Mouse (Mus musculus) liver, postnatal 0 days (tissue): Measurements from ENCODE around the gene Col4a2. TPM values are rescaled to one million over a fixed set of nuclear protein-coding genes. Genes with fewer than 3 reads are reported as not detected.

ENCODE experiments used
- ATAC-seq: fragments of 200-750 bp; cut with Nextera tagmentation; 2 replicates; pipeline ENCODE4 v1.8.0; 2017; ENCODE audit warnings: mild to moderate bottlenecking, moderate library complexity
- DNase-seq: peaks from one replicate; pipeline ENCODE4 v3.0.0-alpha.2; 2016
- H3K27ac ChIP-seq: fragments of 300-500 bp; sonication (generic); 2 replicates; pipeline ENCODE4 v1.5.1; 2014; ENCODE audit warnings: antibody characterized with exemption, moderate library complexity, mild to moderate bottlenecking, low read depth
- H3K27me3 ChIP-seq: fragments of 300-500 bp; sonication (generic); 2 replicates; pipeline ENCODE4 v1.6.1; 2014; ENCODE audit warnings: low read length, control low read depth, mixed read lengths; ENCODE audit not compliant: insufficient read depth
- H3K36me3 ChIP-seq: fragments of 300-500 bp; sonication (generic); replicated peaks from 2 replicates; pipeline ENCODE4 v1.6.1; 2014; ENCODE audit warnings: mild to moderate bottlenecking, control low read depth, low read length, moderate library complexity, mixed read lengths; ENCODE audit not compliant: insufficient read depth
- H3K4me1 ChIP-seq: fragments of 300-500 bp; sonication (generic); 2 replicates; pipeline ENCODE4 v1.6.1; 2014; ENCODE audit warnings: antibody characterized with exemption, mild to moderate bottlenecking, control low read depth; ENCODE audit not compliant: insufficient read depth
- H3K4me2 ChIP-seq: fragments of 300-500 bp; sonication (generic); 2 replicates; pipeline ENCODE4 v1.6.1; 2014; ENCODE audit warnings: low read depth, mild to moderate bottlenecking, low read length, moderate library complexity, mixed read lengths
- H3K4me3 ChIP-seq: fragments of 300-500 bp; sonication (generic); 2 replicates; pipeline ENCODE4 v1.5.1; 2014; ENCODE audit warnings: low read depth, low read length
- H3K9ac ChIP-seq: fragments of 300-500 bp; sonication (generic); replicated peaks from 2 replicates; pipeline ENCODE4 v1.6.1; 2014; ENCODE audit warnings: mild to moderate bottlenecking, moderate library complexity
- H3K9me3 ChIP-seq: fragments of 300-500 bp; sonication (generic); 2 replicates; pipeline ENCODE4 v1.6.1; 2016; ENCODE audit warnings: mild to moderate bottlenecking, control low read depth, low read length, mixed read lengths
- CTCF ChIP-seq: sonication (generic); IDR thresholded peaks from 2 replicates; pipeline ENCODE4 v1.5.1; 2016; ENCODE audit warnings: antibody characterized with exemption, low read depth
- EP300 ChIP-seq: IDR thresholded peaks from 2 replicates; pipeline ENCODE4 v1.6.1; 2016; ENCODE audit warnings: antibody characterized with exemption, low read depth, mild to moderate bottlenecking
- WGBS: fragments of 180-500 bp; shearing (Covaris S2); extraction: QIAGEN DNeasy Blood & Tissue Kit; methylation state at CpG from one replicate; pipeline ENCODE4 v1.1.7; 2014; ENCODE audit not compliant: insufficient replicate concordance; 5-methylcytosine and 5-hydroxymethylcytosine counted together
- polyA plus RNA-seq: library from polyadenylated mRNA; unstranded; fragments of >200 nt; fragmentation: Nextera tagmentation; extraction: Ambion mirVana; gene quantifications from 2 replicates; pipeline ENCODE4 v1.2.1, GENCODE M21; 2015

Gene Col4a2
- polyA plus RNA-seq, 1 experiment from 2014 or later, result 9.7 TPM

DNA sequence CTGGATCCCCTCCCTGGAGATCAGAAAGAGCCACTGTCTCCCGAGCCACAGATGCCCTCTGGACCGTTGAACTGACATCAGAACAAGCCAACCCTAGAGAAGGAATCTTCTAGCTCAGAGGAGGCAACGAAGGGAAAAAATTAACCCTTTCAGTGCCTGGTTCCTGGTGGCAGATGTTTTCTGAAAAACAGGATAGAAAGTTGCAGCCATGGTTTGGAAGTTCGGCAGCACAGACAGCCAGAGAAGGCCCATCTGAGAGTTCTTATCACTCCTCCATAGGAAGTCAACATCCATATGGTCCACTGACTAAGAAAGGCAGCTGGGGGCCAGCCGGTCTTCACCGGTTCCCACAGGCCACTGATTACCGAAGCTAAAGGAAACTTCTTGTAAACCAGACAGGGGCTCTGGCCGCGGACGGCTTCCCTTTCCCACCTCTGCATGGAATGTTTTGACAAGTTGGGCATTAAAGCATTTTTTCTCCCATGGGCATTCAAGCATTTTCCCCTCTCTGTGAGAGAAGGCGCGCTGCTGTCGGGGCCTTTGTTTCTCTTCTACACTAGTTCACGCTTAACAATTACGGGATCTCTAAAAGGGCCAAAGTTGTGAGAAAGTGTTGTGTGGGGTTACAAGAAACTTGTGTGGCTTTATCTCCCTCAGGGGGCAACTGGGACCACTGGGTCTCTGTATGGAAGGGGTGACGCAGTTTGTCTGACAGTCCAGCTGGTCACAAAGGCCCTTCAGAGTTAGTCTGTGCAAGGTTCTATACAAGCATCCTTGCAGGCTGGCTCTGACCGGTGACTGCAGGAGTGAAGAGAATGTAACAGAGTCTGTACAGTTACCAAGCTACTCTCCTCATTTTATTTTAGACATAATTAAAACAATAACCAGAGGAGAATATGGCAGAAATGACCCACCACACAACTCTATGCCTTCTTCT is 49.9 kb downstream of the Col4a2 start:
- TF ChIP-seq CTCF, result no peak
- no peak for TF ChIP-seq EP300
- DNase-seq (no peak), ATAC-seq (no peak)
- no peak overlapping the region for H3K4me2 ChIP-seq
- WGBS, result 48% methylated on average over 17 of the region's 17 CpGs
- H3K9me3 ChIP-seq, result no peaks in the 10 kb centered on the region
- H3K36me3 ChIP-seq, result no peaks in the 10 kb centered on the region
- no peak overlapping the region for H3K27ac ChIP-seq
- no peak overlapping the region for H3K9ac ChIP-seq
- H3K4me3 ChIP-seq, result no peak overlapping the region
- H3K27me3 ChIP-seq, result no peaks in the 10 kb centered on the region
- no peaks in the 10 kb centered on the region for H3K4me1 ChIP-seq

DNA sequence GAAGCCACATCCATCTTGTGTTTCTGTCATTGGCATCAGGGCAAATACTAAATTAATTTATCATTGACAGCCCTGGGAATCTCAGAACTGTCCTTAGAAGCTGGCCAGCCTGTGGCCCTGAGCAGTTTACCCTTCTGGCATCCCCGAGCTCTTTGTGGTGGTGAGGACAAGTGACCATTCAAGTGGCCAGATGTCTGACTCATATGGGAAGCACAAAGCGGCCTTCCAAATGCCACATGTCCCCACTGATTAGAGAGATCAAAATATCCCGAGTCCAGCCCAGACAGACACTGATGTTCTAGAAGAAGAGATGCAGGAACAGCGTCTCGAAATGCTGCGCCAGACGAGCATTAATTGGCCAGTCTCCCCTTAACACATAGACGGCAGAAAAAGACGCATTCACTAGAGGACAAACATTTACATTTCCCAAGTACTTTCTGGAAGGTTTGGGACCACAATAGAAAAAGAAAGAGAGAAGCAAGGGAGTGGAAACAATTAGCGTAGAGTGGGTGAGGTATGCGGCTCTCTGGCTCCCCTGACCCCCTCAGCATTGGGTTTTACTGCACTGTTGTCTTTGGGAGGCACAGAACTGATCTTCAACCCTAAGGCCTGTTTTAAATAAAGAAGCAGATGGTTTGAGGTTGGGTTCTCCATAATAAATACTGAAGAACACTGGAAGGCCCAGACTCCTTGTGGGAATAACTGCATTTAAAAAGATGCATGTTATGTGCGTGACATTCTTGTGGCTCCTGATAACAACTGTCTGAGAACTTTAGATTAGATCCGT is 50.9 kb downstream of the Col4a2 start:
- 74% methylated on average over 13 of the region's 13 CpGs for WGBS
- DNase-seq, result no peak
- ATAC-seq, result no peak

DNA sequence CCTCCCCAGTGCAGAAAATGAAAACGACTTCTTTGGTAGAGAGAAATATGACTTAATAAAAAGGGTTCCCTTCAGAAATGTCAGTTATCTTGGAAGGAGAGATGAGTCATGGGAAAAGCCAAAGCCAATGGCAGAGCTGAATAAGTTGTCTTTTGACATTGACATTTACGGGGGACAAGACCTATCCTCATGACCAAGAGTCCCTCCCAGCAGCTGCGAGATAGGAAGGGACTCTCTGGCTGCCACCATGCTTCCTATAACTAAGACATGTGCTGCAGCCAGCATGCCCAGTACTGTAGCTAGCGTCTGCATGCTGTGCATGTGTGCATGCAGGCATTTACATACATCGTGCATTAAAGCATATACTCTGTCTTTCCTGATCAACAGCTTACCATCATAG is 53.6 kb downstream of the Col4a2 start:
- 65% methylated on average over 5 of the region's 5 CpGs for WGBS
- Histone ChIP-seq H3K4me3 (no peak overlapping the region), H3K27me3 (no peaks in the 10 kb centered on the region), H3K9me3 (no peaks in the 10 kb centered on the region), H3K27ac (no peak overlapping the region), H3K36me3 (no peaks in the 10 kb centered on the region), H3K9ac (no peak overlapping the region), H3K4me1 (no peaks in the 10 kb centered on the region), H3K4me2 (no peak overlapping the region)
- no peak for ATAC-seq
- no peak for DNase-seq
- TF ChIP-seq CTCF, result no peak

More for the DNA sequence above, 50.9 kb downstream of the Col4a2 start:
- no peaks in the 10 kb centered on the region for H3K27me3 ChIP-seq
- H3K9ac ChIP-seq, result no peak overlapping the region
- TF ChIP-seq EP300 (no peak), CTCF (no peak)
- H3K4me3 ChIP-seq, result no peak overlapping the region
- no peaks in the 10 kb centered on the region for H3K9me3 ChIP-seq
- no peaks in the 10 kb centered on the region for H3K4me1 ChIP-seq
- H3K27ac ChIP-seq, result no peak overlapping the region
- no peaks in the 10 kb centered on the region for H3K36me3 ChIP-seq
- no peak overlapping the region for H3K4me2 ChIP-seq

DNA sequence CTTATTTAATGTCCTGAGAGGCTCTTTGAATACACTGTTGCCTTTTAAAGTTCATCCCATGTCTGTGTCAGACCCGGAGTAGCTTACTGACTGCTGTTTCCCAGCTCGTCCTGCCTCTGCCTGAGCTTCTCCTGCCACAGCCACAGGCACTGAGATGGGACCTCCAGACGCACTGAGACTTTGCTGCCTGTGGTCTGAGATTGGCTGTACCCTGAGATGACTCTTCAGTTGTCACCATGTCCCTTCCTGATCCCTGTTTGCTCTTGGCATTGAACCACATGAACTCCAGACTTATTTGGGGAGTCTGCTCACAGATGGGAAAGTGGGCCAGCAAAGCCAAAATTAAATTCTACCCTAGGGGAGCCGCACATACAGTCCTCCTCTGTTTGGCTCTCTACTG is 54.1 kb downstream of the Col4a2 start:
- H3K4me3 ChIP-seq, result no peak overlapping the region
- no peak for TF ChIP-seq CTCF
- TF ChIP-seq EP300, result no peak
- no peak overlapping the region for H3K27ac ChIP-seq
- DNase-seq (no peak), ATAC-seq (no peak)
- no peaks in the 10 kb centered on the region for H3K9me3 ChIP-seq
- H3K4me1 ChIP-seq, result no peaks in the 10 kb centered on the region
- no peaks in the 10 kb centered on the region for H3K27me3 ChIP-seq
- no peak overlapping the region for H3K9ac ChIP-seq
- 71% methylated on average over 4 of the region's 4 CpGs for WGBS
- H3K4me2 ChIP-seq, result no peak overlapping the region
- H3K36me3 ChIP-seq, result no peaks in the 10 kb centered on the region

DNA sequence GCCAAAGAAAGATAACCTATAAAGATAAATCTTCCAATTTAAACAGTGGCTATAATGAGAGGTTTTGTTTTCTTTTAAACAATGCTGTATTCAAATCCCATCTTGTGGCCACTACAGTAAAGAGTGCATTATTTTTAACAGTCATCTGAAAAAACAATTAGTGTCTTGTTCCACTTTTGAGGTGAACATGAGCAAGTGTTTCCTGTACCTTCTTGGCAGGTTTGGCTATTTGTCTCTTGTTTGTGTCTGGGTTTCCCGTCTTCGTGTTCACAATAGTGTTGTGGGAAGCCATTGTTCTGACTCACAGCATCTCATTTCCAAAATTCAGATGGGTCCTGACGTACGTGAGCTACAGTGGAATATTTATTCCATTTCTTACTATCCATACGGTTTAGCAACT is 55.1 kb downstream of the Col4a2 start:
- Histone ChIP-seq H3K4me1 (no peaks in the 10 kb centered on the region), H3K4me2 (no peak overlapping the region), H3K9me3 (no peaks in the 10 kb centered on the region), H3K27ac (no peak overlapping the region), H3K27me3 (no peaks in the 10 kb centered on the region), H3K9ac (no peak overlapping the region), H3K36me3 (no peaks in the 10 kb centered on the region), H3K4me3 (no peak overlapping the region)
- TF ChIP-seq EP300 (no peak), CTCF (no peak)
- DNase-seq, result no peak
- WGBS, result 66% methylated on average over 5 of the region's 5 CpGs
- ATAC-seq, result no peak

DNA sequence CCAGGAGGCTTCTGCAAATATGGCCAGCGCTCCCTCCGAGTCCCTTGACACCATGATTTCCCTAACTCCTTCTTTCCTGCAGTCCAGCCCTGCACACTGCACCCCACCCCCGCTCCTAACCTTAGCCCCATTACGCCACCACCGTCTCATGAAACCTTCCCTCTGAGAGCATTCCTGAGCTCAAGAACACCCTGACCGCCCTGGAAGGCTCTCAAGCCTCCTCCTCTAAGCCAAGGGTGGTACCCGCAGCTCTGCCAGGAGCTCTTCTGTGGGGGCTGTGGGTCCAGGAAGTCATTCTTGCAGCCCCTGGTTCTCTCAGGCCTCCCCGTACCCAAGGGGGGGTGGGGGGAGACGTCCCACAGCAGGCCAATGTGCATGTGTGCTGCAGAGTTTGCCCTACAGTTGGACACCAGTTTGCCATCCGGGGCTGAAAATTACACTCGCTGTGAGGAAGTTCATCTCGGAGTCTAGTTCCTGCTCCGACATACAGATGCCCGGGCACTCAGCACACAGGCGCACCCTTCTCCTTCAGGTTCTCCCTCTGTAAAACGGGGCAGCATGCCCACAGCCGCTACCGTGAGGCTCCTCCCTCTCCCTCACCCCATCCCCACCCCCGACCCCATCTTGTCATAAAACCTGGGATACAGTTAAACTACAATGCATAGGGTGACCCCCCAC is 57.1 kb downstream of the Col4a2 start:
- Histone ChIP-seq H3K4me1 (no peaks in the 10 kb centered on the region), H3K27me3 (no peaks in the 10 kb centered on the region), H3K27ac (no peak overlapping the region), H3K36me3 (no peaks in the 10 kb centered on the region), H3K9ac (no peak overlapping the region), H3K4me2 (no peak overlapping the region), H3K9me3 (no peaks in the 10 kb centered on the region), H3K4me3 (no peak overlapping the region)
- ATAC-seq, result no peak
- 76% methylated on average over 19 of the region's 19 CpGs for WGBS
- no peak for DNase-seq
- no peak for TF ChIP-seq EP300
- TF ChIP-seq CTCF, result no peak
